Mouse (Mus musculus): ENCODE data around the gene Bpifb1.

DNA sequence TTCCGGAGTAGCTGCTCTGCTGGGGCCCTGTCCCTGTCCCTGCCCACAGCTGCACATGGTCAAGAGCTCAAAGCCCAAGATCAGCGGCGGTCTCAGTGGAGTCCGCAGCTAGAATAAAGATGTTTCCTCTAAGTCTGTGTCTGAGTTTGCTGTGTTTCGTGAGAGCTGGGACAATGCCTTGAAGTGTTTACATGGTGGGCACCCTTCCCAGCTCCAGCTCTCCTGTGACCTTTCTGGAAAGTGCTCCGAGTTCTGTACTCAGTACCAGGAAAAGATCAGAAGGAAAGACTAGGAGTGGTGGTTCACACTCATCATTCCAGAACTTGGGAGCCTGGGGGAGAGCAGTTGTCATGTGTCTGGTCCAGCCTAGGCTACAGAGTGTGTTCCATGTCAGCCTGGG lies 50.2 kb downstream of the Bpifb1 start:
- TF ChIP-seq CTCF (IDR thresholded peaks at IDR 0.05; ENCODE audit: extremely low read depth, insufficient read length, insufficient replicate concordance, low read depth, low read length): no peak
- no peak for TF ChIP-seq POLR2A (IDR thresholded peaks at IDR 0.05; ENCODE audit: low read depth, low read length)
